Mouse (Mus musculus) forebrain, embryonic 11.5 days (tissue): ENCODE measurements around the gene Tgds. TPM values are rescaled to one million over a fixed set of nuclear protein-coding genes. Genes with fewer than 3 reads are reported as not detected.

Source experiments
- ATAC-seq: fragments of 200-750 bp; cut with Nextera tagmentation; replicated peaks from 2 replicates; pipeline ENCODE4 v1.8.0; 2017; ENCODE audit warnings: moderate TSS enrichment; ENCODE audit not compliant: low FRiP score
- DNase-seq: peaks from one replicate; pipeline ENCODE4 v3.0.0-alpha.2; 2017; ENCODE audit warnings: low spot score
- H3K27ac ChIP-seq: fragments of 300-500 bp; sonication (generic); 2 replicates; pipeline ENCODE4 v1.5.1; 2014; ENCODE audit warnings: low read depth, low read length
- H3K27me3 ChIP-seq: fragments of 300-500 bp; sonication (generic); 2 replicates; pipeline ENCODE4 v1.6.1; 2014; ENCODE audit warnings: mild to moderate bottlenecking, low read length, mixed read lengths; ENCODE audit not compliant: control insufficient read depth, insufficient read depth
- H3K36me3 ChIP-seq: fragments of 300-500 bp; sonication (generic); 2 replicates; pipeline ENCODE4 v1.6.1; 2014; ENCODE audit warnings: mild to moderate bottlenecking, low read length, moderate library complexity, mixed read lengths; ENCODE audit not compliant: control insufficient read depth, insufficient read depth
- H3K4me1 ChIP-seq: fragments of 300-500 bp; sonication (generic); replicated peaks from 2 replicates; pipeline ENCODE4 v1.6.1; 2014; ENCODE audit warnings: low read length, mixed read lengths; ENCODE audit not compliant: control insufficient read depth, insufficient read depth
- H3K4me2 ChIP-seq: fragments of 300-500 bp; sonication (generic); 2 replicates; pipeline ENCODE4 v1.6.1; 2014; ENCODE audit warnings: low read depth, mild to moderate bottlenecking, low read length, moderate library complexity, mixed read lengths; ENCODE audit not compliant: severe bottlenecking
- H3K4me3 ChIP-seq: fragments of 300-500 bp; sonication (generic); 2 replicates; pipeline ENCODE4 v1.5.1; 2014; ENCODE audit warnings: low read depth, low read length
- H3K9ac ChIP-seq: fragments of 300-500 bp; sonication (generic); 2 replicates; pipeline ENCODE4 v1.6.1; 2014; ENCODE audit warnings: low read length
- H3K9me3 ChIP-seq: fragments of 300-500 bp; sonication (generic); 2 replicates; pipeline ENCODE4 v1.6.1; 2016; ENCODE audit warnings: low read length, mixed read lengths; ENCODE audit not compliant: control insufficient read depth
- WGBS: fragments of 180-500 bp; shearing (Covaris S2); extraction: QIAGEN DNeasy Blood & Tissue Kit; methylation state at CpG from one replicate; pipeline ENCODE4 v1.1.7; 2014; 5-methylcytosine and 5-hydroxymethylcytosine counted together
- polyA plus RNA-seq: library from polyadenylated mRNA; unstranded; fragments of >200 nt; fragmentation: Nextera tagmentation; extraction: Ambion mirVana; gene quantifications from 2 replicates; pipeline ENCODE4 v1.2.1, GENCODE M21; 2014

Tgds gene
- polyA plus RNA-seq, 1 experiment from 2014 or later, result 30.3 TPM

DNA sequence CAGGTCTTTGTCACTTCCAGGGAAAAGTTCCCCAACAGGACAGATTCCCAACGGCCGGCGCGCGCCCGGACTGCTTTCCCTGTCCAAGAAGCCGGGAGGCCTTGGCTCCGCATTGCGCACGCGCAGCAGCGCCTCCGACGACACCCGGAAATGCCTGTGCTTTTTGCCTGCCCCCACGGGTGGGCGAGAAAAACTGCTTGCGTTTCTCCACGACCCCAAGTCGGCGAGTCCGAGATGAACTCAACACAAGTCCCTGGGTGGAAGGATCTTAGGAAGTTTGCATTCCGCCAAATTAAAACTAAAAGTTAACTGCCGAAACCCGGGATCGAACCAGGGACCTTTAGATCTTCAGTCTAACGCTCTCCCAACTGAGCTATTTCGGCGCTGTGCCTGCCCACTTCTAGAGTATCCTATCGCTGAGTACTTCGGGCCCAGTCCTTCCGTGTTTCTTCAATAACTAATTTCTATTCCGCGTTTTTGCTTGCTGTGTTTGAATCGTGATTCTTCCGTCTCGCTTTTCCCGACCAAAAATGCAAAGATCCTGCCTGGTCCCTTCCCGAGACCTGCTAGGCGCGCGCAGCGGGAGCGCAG lies 43.2 kb downstream of the Tgds start:
- no peak overlapping the region; the same call in 1 of the 2 replicates for H3K27ac ChIP-seq
- H3K9ac ChIP-seq, result peak overlapping the region; percentile 64

DNA sequence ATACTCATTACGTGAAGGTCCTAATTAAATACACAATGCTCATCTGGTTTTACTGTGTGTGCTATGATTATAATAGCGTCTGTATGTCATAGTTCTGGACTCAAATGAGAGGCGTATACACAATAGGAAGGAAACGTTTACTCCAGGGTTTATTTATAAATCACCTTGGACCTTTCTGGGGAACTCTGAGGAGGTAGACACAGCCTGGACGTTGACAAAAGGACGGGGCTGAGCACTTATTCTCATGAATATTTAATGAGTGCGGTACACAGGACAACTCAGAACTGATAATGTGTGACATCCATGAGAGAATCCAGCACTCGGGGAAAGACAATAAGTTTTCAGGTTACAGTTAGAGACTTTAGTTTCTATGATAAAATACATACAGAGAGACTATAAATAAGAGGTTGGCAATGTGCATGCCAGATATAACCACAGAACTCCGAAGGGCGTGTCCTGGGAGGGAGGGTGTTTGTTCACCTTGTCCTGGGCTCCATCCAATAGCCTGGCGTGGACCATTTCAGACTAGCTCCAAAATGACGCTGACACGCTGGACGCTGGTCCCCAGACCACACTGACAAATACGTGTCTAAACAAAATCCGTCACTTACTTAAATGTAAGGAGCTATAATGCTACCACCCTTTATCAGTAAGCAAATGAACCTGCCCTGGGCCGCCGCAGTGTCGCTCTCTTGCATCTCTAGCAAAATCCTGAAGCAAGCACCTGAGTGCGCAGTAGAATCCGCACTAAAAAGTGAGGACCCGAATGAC lies 43.9 kb downstream of the Tgds start:
- DNase-seq (no peak), ATAC-seq (peak; percentile 63)
- peak overlapping the region; percentile 69 for H3K4me2 ChIP-seq
- H3K27me3 ChIP-seq, result peaks cover under 1% of the 10 kb centered on the region; the same call in 1 of the 2 replicates
- no peak overlapping the region; the same call in 1 of the 2 replicates for H3K27ac ChIP-seq
- 0 out of 2 replicates have a peak, but pooled peaks cover 3% of the 10 kb centered on the region for H3K4me1 ChIP-seq
- H3K4me3 ChIP-seq, result peak overlapping the region; percentile 62
- H3K9me3 ChIP-seq, result no peaks in the 10 kb centered on the region
- H3K9ac ChIP-seq, result peak overlapping the region; percentile 64
- 9% methylated on average over 22 of the region's 22 CpGs for WGBS
- H3K36me3 ChIP-seq, result no peaks in the 10 kb centered on the region

More for the DNA sequence above, 43.2 kb downstream of the Tgds start:
- WGBS, result under 1% methylated on average over 44 of the region's 44 CpGs
- no peaks in the 10 kb centered on the region for H3K27me3 ChIP-seq
- no peaks in the 10 kb centered on the region for H3K36me3 ChIP-seq
- H3K4me2 ChIP-seq, result peak overlapping the region; percentile 69
- ATAC-seq (peak; percentile 73), DNase-seq (peak; percentile 95)
- peak overlapping the region; percentile 62 for H3K4me3 ChIP-seq
- no peaks in the 10 kb centered on the region for H3K9me3 ChIP-seq
- 0 out of 2 replicates have a peak, but pooled peaks cover 3% of the 10 kb centered on the region for H3K4me1 ChIP-seq

DNA sequence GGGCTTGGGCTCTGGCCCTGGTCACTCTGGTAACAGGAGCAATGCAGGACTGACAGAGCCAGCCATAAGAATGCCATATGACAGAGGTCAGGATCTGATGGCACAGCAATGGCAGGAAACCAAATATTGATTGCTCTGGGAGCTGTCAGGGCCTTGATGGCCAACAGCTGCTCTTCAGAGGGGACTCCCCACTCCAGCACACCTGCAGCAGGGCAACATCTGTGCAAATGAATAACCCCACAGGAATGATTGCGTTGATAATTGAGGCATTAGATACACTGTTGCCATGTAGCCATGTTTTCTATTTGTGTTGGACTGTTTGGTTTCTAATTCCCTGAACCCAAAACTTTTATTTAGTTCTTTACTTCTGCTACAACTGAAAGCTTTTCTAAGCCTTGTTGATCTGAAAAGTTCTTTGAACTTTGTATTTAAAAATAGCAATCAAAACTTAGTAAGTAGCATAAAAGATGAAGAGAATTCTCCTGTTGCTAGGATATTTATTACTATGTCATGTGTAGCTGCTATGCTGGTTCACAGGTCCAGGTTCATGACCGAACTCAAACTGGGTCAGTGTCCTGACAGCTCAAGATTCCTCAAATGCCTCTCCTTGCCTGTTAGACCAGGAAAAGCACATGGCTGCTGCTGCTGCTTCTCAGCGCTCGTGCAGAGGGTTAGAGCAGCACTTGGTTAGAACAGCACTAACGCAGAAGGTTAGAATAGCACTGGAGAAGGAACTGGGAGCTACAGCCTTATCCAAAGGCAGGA lies 46.1 kb downstream of the Tgds start:
- Histone ChIP-seq H3K9me3 (no peaks in the 10 kb centered on the region), H3K9ac (no peak overlapping the region), H3K27ac (no peak overlapping the region), H3K4me3 (no peak overlapping the region), H3K4me1 (0 out of 2 replicates have a peak, but pooled peaks cover 3% of the 10 kb centered on the region), H3K27me3 (peaks cover 4% of the 10 kb centered on the region; the same call in 1 of the 2 replicates), H3K4me2 (no peak overlapping the region), H3K36me3 (no peaks in the 10 kb centered on the region)
- WGBS, result 54% methylated on average over 5 of the region's 5 CpGs
- no peak for ATAC-seq
- DNase-seq, result no peak

DNA sequence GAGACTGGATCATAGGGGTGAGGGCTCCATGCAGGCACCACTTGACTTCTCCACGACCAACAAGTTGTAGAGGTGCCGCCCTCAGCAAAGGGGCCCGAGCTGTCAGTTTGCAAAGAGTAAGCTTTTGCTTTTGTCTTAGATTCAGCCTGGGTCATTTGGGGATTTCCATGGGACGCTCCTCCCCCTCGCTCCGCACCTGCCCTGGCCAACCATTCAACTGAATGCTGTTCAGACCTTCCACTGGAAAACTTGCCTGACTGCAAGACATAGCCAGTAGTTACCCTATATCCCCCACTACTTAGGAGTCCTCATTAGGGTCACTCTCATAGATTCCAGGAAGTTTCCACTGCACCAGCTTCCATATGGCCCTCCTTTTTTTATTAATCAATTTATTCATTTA lies 48.7 kb downstream of the Tgds start:
- H3K9me3 ChIP-seq, result no peaks in the 10 kb centered on the region
- H3K27me3 ChIP-seq, result peaks cover 4% of the 10 kb centered on the region; the same call in 1 of the 2 replicates
- H3K9ac ChIP-seq, result no peak overlapping the region
- ATAC-seq (no peak), DNase-seq (no peak)
- 77% methylated on average over 6 of the region's 6 CpGs for WGBS
- no peak overlapping the region for H3K27ac ChIP-seq
- no peaks in the 10 kb centered on the region for H3K36me3 ChIP-seq
- H3K4me1 ChIP-seq, result peaks cover 7% of the 10 kb centered on the region; the same call in 1 of the 2 replicates
- no peak overlapping the region for H3K4me3 ChIP-seq
- H3K4me2 ChIP-seq, result no peak overlapping the region

DNA sequence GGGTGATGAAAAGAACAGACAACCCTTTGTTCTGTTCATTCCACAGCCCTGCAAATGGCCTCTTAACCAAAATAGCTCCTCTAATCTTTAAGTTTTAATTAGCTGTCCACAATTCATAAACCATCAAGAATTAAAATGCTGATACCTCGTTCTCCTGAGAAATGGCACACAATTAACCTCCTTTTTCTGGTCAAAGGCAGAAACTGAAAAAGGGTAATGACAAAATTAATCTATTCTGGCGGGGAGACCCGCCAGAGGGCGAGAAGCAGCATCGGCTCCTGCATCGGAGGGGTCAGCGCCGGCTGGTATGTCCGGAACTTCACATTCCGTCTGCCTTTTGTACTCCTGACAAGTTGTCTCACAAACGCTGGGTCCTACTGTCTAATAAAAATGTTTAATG lies 51.9 kb downstream of the Tgds start:
- ATAC-seq (peak; percentile 61; the same call in 1 of the 2 replicates), DNase-seq (no peak)
- Histone ChIP-seq H3K9ac (no peak overlapping the region), H3K27me3 (peaks cover 4% of the 10 kb centered on the region; the same call in 1 of the 2 replicates), H3K36me3 (no peaks in the 10 kb centered on the region), H3K4me2 (no peak overlapping the region), H3K9me3 (no peaks in the 10 kb centered on the region), H3K4me1 (peaks cover 4% of the 10 kb centered on the region; the same call in 1 of the 2 replicates), H3K27ac (no peak overlapping the region), H3K4me3 (no peak overlapping the region)
- 32% methylated on average over 11 of the region's 11 CpGs for WGBS

DNA sequence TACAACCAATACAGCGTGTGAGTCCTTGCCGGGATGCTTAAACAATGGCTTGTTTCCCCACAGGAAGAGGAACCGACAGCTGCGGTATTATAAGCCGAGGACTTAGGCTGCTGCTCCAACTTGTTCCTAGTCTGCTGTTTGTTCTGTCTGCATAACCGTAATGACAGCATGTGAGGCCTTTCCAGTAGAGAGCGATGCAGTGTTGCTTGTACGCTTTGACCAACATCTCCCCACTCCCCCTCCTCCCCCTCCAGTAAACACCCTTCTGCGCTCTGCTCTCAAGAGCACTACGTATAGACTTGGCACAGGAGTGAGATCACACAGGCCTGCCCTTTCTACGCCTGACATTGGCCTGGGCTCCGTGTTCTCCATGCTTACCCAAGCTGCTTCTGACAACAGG lies 62.5 kb downstream of the Tgds start:
- DNase-seq (peak; percentile 34), ATAC-seq (no peak; the same call in 1 of the 2 replicates)
- Histone ChIP-seq H3K4me2 (no peak overlapping the region), H3K9me3 (no peaks in the 10 kb centered on the region), H3K9ac (no peak overlapping the region), H3K27ac (no peak overlapping the region), H3K27me3 (no peaks in the 10 kb centered on the region), H3K4me1 (no peaks in the 10 kb centered on the region), H3K4me3 (no peak overlapping the region), H3K36me3 (no peaks in the 10 kb centered on the region)
- WGBS, result 84% methylated on average over 12 of the region's 12 CpGs

DNA sequence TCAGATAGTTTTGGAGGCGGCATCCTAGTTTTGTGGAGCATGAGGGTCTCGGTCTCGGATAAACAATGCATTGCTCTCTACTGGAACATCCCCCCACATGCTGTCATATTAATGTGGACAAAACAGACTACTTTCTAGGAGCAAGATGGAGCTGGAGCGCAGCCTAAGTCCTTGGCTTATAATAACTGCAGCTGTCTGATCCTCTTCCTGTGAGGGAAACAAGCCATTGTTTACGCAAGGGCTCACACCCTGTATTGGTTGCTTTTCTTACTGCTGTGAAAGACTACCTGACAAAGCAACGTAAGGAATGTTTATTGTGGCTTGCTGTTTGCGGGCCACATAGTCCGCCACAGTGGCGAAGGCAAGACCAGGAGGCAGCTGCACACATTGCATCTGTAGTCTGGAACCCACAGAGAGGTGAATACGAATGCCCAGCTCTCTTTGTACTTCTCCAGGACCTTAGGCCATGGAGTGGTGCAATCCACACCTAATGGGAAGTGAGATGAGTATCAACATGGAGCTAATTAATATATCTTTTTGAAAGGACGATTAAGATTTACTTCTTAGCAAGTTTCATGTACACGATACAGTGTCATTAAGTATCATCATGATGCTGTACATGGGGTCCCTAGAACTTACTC lies 63.0 kb downstream of the Tgds start:
- Histone ChIP-seq H3K27ac (no peak overlapping the region), H3K9me3 (no peaks in the 10 kb centered on the region), H3K36me3 (no peaks in the 10 kb centered on the region), H3K4me2 (no peak overlapping the region), H3K27me3 (no peaks in the 10 kb centered on the region), H3K9ac (no peak overlapping the region), H3K4me3 (no peak overlapping the region), H3K4me1 (no peaks in the 10 kb centered on the region)
- DNase-seq, result peak; percentile 23
- WGBS, result 88% methylated on average over 12 of the region's 12 CpGs
- ATAC-seq, result no peak; the same call in 1 of the 2 replicates
